Mouse (Mus musculus) lung, embryonic 14.5 days (tissue): ENCODE data around the gene Tmod2. TPM values are rescaled to one million over a fixed set of nuclear protein-coding genes. Genes with fewer than 3 reads are reported as not detected.

Source experiments
- ATAC-seq: fragments of 200-750 bp; cut with Nextera tagmentation; 2 replicates; pipeline ENCODE4 v1.8.0; 2017; ENCODE audit warnings: mild to moderate bottlenecking, moderate TSS enrichment, moderate library complexity; ENCODE audit not compliant: insufficient read depth
- DNase-seq: peaks from one replicate; pipeline ENCODE4 v3.0.0-alpha.2; 2015
- H3K27ac ChIP-seq: fragments of 300-500 bp; sonication (generic); 2 replicates; pipeline ENCODE4 v1.5.1; 2014; ENCODE audit warnings: low read depth, mild to moderate bottlenecking, moderate library complexity
- H3K27me3 ChIP-seq: fragments of 300-500 bp; sonication (generic); 2 replicates; pipeline ENCODE4 v1.6.1; 2014; ENCODE audit warnings: low read length, control low read depth; ENCODE audit not compliant: insufficient read depth
- H3K36me3 ChIP-seq: fragments of 300-500 bp; sonication (generic); 2 replicates; pipeline ENCODE4 v1.6.1; 2014; ENCODE audit warnings: control low read depth; ENCODE audit not compliant: insufficient read depth
- H3K4me1 ChIP-seq: fragments of 300-500 bp; sonication (generic); 2 replicates; pipeline ENCODE4 v1.6.1; 2014; ENCODE audit warnings: antibody characterized with exemption, control low read depth; ENCODE audit not compliant: insufficient read depth
- H3K4me2 ChIP-seq: fragments of 300-500 bp; sonication (generic); 2 replicates; pipeline ENCODE4 v1.6.1; 2014; ENCODE audit warnings: mild to moderate bottlenecking
- H3K4me3 ChIP-seq: fragments of 300-500 bp; sonication (generic); 2 replicates; pipeline ENCODE4 v1.5.1; 2014; ENCODE audit warnings: low read depth, low read length
- H3K9ac ChIP-seq: fragments of 300-500 bp; sonication (generic); 2 replicates; pipeline ENCODE4 v1.6.1; 2014
- H3K9me3 ChIP-seq: fragments of 300-500 bp; sonication (generic); 2 replicates; pipeline ENCODE4 v1.6.1; 2016; ENCODE audit warnings: low read depth, low read length, control low read depth
- CTCF ChIP-seq: IDR thresholded peaks from 2 replicates; pipeline ENCODE4 v1.5.1; 2016; ENCODE audit warnings: antibody characterized with exemption, low read depth
- WGBS: fragments of 180-500 bp; shearing (Covaris S2); extraction: QIAGEN DNeasy Blood & Tissue Kit; methylation state at CpG from one replicate; pipeline ENCODE4 v1.1.7; 2014; 5-methylcytosine and 5-hydroxymethylcytosine counted together
- polyA plus RNA-seq: library from polyadenylated mRNA; unstranded; fragments of >200 nt; fragmentation: Nextera tagmentation; extraction: Ambion mirVana; gene quantifications from 2 replicates; pipeline ENCODE4 v1.2.1, GENCODE M21; 2014

Tmod2 gene
- polyA plus RNA-seq, 1 experiment from 2014 or later, result 8.0 TPM

DNA sequence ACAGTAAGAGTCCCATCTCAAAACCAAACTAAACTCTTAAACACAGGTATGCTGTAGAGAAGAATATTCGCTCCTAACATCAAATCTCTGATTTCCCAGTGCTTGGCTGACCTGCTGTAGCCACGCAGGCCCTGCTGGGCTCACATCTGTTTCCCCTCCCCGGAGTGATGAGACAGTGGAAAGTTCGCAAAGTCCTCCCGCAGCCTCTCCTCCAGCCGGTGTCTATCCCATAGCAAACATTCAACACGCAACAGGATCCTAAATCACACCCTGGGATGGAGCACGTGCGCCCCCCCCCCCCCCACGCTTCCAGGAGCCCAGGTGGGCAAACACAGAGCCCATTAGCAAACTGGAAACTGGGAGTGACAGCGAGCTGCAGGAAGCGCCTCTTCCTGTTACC lies 9.6 kb downstream of the Tmod2 start:
- H3K9ac ChIP-seq, result no peak overlapping the region
- no peak for TF ChIP-seq CTCF
- H3K36me3 ChIP-seq, result no peaks in the 10 kb centered on the region
- 17% methylated on average over 12 of the region's 12 CpGs for WGBS
- no peaks in the 10 kb centered on the region for H3K9me3 ChIP-seq
- no peak overlapping the region for H3K27ac ChIP-seq
- H3K4me2 ChIP-seq, result peak overlapping the region; percentile 42; the same call in 1 of the 2 replicates
- peak; percentile 28 for DNase-seq
- no peak for ATAC-seq
- peaks cover 14% of the 10 kb centered on the region; the same call in 1 of the 2 replicates for H3K4me1 ChIP-seq
- H3K4me3 ChIP-seq, result no peak overlapping the region
- no peaks in the 10 kb centered on the region for H3K27me3 ChIP-seq

DNA sequence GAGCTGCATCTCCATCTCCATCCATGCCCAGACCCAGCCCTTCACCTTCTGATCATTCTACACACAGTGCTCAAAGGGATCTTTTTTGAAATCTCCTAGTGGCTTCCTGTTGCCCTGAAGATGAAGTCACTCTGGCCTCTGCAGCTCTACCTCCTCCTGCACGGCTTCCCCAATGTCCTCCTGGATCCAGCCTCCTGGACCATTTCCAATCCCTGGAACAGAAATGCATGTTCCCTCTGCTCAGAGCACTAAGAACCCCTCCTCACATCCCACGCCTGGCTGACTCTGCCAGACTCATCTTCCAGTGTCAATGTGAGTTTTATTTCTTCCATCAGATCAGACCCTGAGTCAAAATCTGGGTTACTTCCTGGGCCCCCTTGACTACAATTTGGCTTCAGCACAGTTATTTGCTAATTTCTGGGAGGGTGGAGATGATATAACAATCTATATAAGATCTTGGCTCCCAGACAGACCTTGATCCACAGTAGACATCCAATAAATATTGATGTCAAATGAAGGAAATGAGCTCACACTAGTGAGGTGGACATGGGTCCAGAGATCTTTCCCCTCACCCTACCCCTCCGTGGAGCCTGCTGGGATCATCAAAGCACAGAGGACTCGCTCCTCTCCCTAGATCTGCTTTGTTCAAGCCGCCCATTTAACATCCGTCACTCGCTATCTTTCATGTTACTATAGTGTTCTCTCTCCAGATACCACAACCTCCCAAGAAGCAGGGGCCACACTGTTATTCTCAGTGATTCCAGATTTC lies 10.8 kb downstream of the Tmod2 start:
- ATAC-seq (no peak), DNase-seq (peak; percentile 42)
- no peak for TF ChIP-seq CTCF
- H3K27ac ChIP-seq, result no peak overlapping the region
- H3K4me3 ChIP-seq, result no peak overlapping the region
- 49% methylated on average over 7 of the region's 7 CpGs for WGBS
- peaks cover 14% of the 10 kb centered on the region; the same call in 1 of the 2 replicates for H3K4me1 ChIP-seq
- H3K27me3 ChIP-seq, result no peaks in the 10 kb centered on the region
- H3K36me3 ChIP-seq, result no peaks in the 10 kb centered on the region
- no peak overlapping the region for H3K9ac ChIP-seq
- H3K4me2 ChIP-seq, result no peak overlapping the region
- H3K9me3 ChIP-seq, result no peaks in the 10 kb centered on the region

DNA sequence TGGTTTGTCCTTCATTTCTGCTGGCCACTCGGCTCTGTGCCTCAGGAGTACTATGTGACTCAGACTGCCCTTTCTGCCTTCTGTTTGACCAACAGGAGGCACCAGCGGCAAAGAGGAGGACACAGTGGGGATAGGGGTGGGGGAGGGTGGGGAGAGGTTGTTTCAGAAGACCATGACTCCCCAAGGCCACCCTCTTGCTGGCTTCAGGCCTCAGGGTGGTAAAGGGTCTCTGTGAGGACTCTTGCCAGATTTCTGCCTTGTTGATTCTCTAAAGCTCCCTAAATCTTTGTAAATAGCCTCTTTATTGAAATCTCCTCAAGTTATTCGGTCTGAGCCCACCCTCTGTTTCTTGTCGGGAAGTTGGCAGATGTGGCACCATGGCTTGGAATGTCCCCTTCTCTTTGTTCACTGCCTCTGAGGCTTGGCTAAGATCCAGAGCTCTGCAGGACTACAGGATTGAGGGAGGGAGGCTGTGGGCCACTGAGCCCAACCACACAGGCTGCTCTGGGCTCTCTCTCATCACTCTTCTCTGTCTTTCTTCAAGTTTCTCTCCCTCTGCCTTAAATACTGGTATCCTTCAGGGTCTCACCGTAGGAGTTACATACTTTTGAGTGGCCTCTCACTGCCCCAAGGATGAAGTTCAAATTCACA lies 11.8 kb downstream of the Tmod2 start:
- no peaks in the 10 kb centered on the region for H3K36me3 ChIP-seq
- ATAC-seq (peak; percentile 76; the same call in 1 of the 2 replicates), DNase-seq (peak; percentile 82)
- no peak overlapping the region for H3K9ac ChIP-seq
- no peak overlapping the region for H3K4me2 ChIP-seq
- no peaks in the 10 kb centered on the region for H3K27me3 ChIP-seq
- peaks cover 14% of the 10 kb centered on the region; the same call in 1 of the 2 replicates for H3K4me1 ChIP-seq
- 36% methylated on average over 5 of the region's 5 CpGs for WGBS
- H3K27ac ChIP-seq, result no peak overlapping the region; the same call in 1 of the 2 replicates
- TF ChIP-seq CTCF, result 0 out of 2 replicates have a peak, but pooled peaks have one; percentile 15
- no peaks in the 10 kb centered on the region for H3K9me3 ChIP-seq
- H3K4me3 ChIP-seq, result no peak overlapping the region

DNA sequence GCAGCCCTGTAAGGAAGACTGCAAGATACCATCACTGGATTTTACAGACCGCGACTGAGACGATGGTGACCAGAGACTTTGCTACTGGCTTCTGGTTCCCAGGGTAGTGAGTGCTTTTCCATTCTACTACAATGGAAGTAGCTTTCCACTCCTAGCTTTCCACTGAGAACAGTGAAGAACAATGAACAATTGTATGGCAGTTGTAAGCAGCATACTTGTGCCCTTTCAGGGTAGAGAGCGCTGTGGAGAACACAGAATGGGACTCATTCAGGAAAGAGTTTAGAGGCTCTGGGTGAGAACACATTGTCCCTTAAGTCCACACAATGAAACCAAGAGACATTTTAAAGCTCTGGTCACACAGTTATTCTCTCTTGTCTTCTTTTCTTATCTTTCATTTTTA lies 13.5 kb downstream of the Tmod2 start:
- DNase-seq (no peak), ATAC-seq (no peak)
- no peak overlapping the region for H3K27ac ChIP-seq

DNA sequence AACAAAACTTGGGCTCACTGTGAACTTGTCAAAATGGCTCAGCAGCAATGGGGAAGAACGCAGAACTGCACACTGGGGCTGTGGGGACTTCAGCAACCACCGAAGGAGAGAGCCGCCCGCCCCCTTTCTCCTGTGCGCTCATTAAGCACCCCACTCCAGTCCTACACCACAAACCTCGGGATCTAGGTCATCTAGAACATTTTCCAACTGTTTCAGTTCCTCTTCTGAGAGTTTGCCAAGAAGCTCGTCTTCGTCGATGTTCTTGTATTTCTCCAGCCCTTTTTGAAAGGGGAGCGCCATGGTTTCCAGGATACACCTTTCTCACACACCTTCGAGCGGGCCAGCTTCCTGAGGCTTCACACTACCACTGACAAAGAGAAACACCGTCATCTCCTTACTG lies 14.1 kb downstream of the Tmod2 start:
- WGBS, result 85% methylated on average over 13 of the region's 13 CpGs
- Histone ChIP-seq H3K9ac (no peak overlapping the region), H3K36me3 (no peaks in the 10 kb centered on the region), H3K9me3 (no peaks in the 10 kb centered on the region), H3K27ac (no peak overlapping the region), H3K27me3 (no peaks in the 10 kb centered on the region), H3K4me2 (no peak overlapping the region), H3K4me3 (no peak overlapping the region), H3K4me1 (peaks cover 14% of the 10 kb centered on the region; the same call in 1 of the 2 replicates)
- ATAC-seq (no peak), DNase-seq (no peak)
- no peak for TF ChIP-seq CTCF

More for the DNA sequence above, 13.5 kb downstream of the Tmod2 start:
- peaks cover 14% of the 10 kb centered on the region; the same call in 1 of the 2 replicates for H3K4me1 ChIP-seq
- H3K9me3 ChIP-seq, result no peaks in the 10 kb centered on the region
- no peak overlapping the region for H3K4me3 ChIP-seq
- H3K4me2 ChIP-seq, result no peak overlapping the region
- no peaks in the 10 kb centered on the region for H3K27me3 ChIP-seq
- no peak overlapping the region for H3K9ac ChIP-seq
- H3K36me3 ChIP-seq, result no peaks in the 10 kb centered on the region
- no peak for TF ChIP-seq CTCF
- WGBS, result 75% methylated on average over 4 of the region's 4 CpGs

DNA sequence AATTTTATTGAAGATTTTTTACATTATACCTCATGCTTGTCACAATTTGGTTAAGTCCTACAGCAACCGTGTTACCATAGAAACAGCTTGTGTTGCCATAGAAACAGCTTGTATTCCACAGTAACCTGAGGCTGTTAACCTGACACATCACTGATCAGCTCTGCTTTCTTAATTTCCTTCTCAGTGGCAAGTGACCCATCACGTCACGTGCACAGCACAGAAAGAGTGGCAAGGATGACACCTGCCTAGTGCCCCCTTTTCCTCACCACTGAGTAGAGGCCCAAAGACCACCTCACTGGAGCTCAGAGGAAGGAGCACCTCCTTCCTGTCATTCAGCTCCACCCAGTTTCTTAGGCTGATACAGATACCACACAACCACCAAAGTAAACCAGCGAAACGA lies 17.6 kb downstream of the Tmod2 start:
- Histone ChIP-seq H3K36me3 (no peaks in the 10 kb centered on the region), H3K9me3 (no peaks in the 10 kb centered on the region), H3K4me1 (no peaks in the 10 kb centered on the region), H3K4me2 (no peak overlapping the region), H3K9ac (no peak overlapping the region), H3K4me3 (no peak overlapping the region), H3K27me3 (no peaks in the 10 kb centered on the region), H3K27ac (no peak overlapping the region)
- no peak for ATAC-seq
- no peak for DNase-seq
- no peak for TF ChIP-seq CTCF
- WGBS, result 84% methylated on average over 5 of the region's 5 CpGs
